Mouse (Mus musculus) layer of hippocampus, adult 2 months (tissue): ENCODE data around the gene Src. TPM values are rescaled to one million over a fixed set of nuclear protein-coding genes. Genes with fewer than 3 reads are reported as not detected.
A peak's percentile ranks its signal among the peaks of the same experiment; 100 is the strongest.

Experiments
- DNase-seq, 2 experiments: peaks; one replicate each; pipeline ENCODE4 v3.0.0; 2022; ENCODE audit warnings: low spot score in 2 of 2
- H3K27ac ChIP-seq: fragments of 200-600 bp; 2 replicates; pipeline ENCODE4 v1.8.1; 2022
- H3K4me3 ChIP-seq: fragments of 200-600 bp; 2 replicates; pipeline ENCODE4 v1.8.1; 2022; ENCODE audit warnings: mild to moderate bottlenecking
- CTCF ChIP-seq: fragments of 200-600 bp; conservative IDR thresholded peaks from 2 replicates; pipeline ENCODE4 v1.8.1; 2022; ENCODE audit warnings: antibody characterized with exemption, mild to moderate bottlenecking, moderate library complexity
- total RNA-seq, 2 experiments: library from RNA; stranded (reverse); gene quantifications; 2 replicates each; pipeline ENCODE4 v1.2.3; 2021

Src gene
- total RNA-seq, 2 experiments from 2014 or later: 150 to 156 TPM

DNA sequence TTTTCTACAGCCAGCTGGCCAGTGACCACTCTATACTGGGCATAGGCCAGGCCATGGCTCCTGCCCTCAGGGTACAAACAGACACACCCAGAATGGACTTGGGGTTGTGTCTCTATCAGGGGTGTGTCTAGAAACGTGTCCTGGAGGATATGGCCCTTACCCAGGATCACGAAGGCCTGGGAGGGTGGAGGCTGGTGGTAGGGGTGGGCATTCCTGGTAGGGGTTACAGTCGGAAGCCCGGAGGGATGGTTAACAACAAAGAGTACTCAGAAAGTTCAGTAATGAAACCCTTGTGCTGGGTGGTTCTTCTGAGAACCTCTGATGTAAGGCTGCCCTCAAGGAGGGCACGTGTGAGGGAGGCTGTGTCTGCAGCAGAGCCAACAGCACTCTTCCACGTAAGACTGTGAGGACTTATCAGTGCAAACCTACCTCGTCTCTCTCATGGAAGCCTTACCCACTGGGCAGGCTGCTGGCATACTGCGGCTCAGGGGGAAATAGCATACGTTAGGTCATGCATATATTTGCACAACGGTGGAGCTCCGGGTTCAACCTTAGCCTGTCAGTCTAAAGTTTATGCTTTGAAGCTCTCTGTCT, 3.9 kb downstream of the Src start:
- DNase-seq: no peak
- Histone ChIP-seq H3K27ac (peak overlapping the region; percentile 98; the same call in 1 of the 2 replicates), H3K4me3 (no peak overlapping the region)
- no peak for TF ChIP-seq CTCF

DNA sequence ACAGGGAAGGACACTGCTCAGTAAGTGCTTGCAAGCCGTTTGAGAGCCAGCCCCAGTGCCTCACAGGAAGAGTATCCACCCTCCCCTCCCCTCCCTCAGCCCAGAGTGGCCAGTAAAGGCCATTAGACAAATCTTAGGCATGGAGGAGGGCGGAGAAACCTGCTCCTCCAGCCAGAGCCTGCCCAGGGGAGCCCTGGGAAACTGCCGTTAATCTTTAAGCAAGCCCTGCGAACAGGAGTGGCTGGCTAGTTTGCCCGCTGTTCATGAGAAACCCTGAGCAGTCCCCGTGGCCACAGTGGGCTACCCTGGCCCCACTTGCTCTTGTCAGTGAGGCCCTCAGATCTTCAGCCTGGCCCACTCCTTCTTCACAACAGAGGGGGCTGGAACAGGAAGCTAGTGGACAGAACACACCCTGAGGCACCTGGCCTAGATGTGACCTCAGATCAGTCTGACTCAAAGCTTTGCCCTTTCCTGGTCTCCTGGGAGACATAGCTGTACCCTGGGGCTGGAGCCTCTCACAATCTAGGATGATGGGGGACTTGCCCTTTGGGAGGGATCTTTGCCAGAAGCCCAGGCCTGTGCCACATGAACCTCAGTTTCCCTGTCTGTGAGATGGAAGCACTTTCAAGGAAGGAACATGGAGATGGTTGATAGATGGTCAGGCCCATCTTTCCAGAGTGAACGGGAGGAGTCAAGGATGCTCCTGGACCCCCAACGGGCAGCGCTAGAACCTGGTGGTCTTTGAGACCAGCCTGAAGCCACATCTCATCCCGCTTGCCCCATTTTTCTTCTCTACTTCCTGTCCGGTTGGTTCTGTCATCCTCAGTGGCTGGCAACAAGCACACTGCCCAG, 4.8 kb downstream of the Src start:
- no peak for DNase-seq
- peak overlapping the region; percentile 98 for H3K27ac ChIP-seq
- no peak for TF ChIP-seq CTCF
- H3K4me3 ChIP-seq: peak overlapping the region; percentile 80

DNA sequence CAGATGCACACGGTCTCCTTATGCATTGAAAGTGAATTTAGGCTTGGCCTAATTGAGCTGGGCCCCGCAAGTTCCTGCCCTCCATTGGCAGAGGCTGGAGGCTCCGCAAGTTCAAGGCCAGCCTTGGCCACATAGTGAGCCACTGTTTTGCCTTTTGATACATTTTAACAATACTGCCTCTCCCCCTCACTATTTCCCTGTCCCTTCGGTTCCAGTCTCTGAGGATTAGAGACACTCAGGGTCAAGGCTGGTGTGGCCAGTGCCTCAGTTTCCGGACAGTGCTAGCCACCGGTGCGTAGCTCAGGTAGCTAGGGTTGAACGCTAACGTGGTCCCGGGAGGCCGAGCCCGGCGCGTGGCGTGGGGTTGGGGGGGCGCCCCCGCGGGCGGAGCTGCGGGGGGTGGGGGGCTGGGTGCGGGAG, 5.5 kb downstream of the Src start:
- TF ChIP-seq CTCF: no peak
- no peak for DNase-seq
- peak overlapping the region; percentile 80 for H3K4me3 ChIP-seq

DNA sequence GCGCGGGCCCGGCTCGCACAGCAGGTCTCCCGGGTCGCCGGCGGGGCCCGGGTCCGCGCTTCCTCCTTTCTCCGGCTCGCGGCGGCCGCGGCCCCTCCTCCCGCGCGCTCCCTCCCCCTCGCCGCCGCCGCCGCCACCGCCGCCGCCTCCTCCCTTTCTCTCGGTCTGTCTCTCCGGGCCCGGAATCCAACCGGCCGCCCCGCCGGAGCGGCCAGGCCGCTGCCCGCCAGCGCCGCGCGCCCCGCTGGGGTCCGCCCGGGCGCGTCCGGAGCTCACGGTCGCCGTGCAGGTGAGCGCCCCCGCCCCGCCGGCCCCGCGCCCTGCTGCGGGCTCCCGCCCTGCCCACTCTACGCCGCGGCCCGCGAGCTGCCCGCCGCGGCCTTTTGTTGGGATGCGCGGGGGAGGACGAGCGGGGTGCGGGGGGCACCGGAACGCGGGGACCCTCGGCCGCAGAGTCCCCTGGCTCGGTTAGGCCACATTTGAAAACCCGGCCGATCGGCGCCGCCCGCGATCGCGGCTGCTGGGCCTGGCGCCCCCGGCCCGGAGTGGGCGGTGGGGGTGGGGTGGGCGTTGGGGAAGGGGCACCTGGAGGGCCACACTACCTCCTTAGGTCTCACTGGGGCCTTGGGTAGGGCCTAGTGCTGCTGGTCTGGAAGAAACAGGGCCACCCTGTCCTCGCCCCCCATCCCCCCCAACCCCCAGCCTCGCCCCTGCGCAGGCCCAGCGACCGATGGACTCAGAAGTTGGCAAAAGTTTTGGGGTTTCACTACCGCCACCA, 6.1 kb downstream of the Src start:
- peak in 1 of 2 experiments; percentile 55 for DNase-seq
- Histone ChIP-seq H3K27ac (peak overlapping the region; percentile 98), H3K4me3 (peak overlapping the region; percentile 80)
- no peak for TF ChIP-seq CTCF

More for the DNA sequence above, 5.5 kb downstream of the Src start:
- peak overlapping the region; percentile 98 for H3K27ac ChIP-seq

DNA sequence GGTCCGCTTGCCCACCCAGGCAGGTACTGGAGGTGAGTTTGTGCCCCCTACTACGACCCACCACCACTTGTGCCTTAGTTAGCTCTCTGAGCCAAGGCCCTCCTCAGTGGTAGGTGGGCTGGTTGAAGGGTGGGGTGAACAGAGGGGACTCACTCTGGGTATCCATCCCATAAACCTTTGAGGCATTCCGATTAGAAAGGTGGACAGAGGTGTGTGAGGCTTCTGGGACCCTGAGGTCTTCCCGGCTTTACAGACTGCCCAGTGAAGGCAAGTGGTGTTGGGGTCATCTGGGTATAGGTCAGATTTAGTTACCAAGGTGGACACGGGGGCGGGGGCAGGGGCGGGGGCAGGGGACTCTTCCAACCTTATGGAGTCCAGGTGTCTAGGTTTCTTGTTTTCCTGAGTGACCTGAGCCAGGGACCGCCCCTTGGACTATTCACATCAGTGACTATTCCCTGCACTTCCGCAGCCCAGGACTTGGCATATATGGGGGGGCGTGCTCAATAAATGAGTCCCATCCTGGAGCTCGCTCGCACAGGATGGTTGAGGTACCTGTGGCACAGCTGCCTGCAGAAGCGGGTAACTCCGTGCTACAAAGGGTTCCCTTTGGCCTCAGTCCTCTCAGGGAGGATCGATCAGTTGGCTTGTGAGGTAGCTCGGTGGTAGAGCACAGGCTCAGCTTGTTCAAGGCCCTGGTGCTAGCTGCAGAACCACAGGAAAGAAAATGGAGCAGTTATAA, 6.8 kb downstream of the Src start:
- no peak for TF ChIP-seq CTCF
- no peak for DNase-seq
- Histone ChIP-seq H3K4me3 (peak overlapping the region; percentile 80), H3K27ac (peak overlapping the region; percentile 98)

DNA sequence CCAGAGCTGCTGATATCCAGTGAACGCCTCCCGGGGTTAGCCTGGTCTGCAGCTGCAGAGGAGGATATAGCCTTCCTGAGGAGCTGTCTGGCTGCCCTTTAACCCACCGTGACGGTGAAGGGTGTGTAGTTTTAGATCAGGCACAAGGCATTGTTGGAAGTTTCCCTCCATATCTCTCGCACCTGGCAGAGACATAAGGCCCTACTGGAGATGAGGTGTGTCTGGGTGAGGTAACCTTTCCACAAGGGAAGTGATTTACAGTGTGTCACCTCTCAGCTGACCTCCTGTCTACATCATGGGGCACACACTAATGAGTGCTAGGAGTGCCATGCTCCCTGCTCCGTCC, 7.4 kb downstream of the Src start:
- Histone ChIP-seq H3K27ac (peak overlapping the region; percentile 98), H3K4me3 (peak overlapping the region; percentile 80)
- TF ChIP-seq CTCF: no peak
- DNase-seq: no peak

DNA sequence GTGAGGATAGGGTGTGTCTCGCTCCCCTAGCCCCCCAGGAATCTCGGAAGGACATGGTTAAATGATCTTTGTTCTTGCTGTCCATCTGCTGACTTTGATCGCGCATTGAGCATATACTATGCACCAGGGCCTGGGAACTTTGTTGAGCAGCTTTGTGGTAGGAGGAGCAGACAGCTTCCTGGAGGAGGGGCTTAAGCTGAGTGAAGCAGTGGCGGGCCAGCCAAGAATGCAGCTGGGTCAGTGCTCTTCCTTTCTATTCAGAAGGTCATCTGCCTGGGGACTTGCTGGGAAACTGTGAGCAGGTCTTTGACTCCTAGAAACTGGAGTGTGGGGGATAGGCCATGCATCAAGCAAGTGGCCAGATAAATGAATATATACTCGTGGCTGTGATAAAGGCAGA, 7.9 kb downstream of the Src start:
- Histone ChIP-seq H3K27ac (peak overlapping the region; percentile 98), H3K4me3 (peak overlapping the region; percentile 80)
- DNase-seq: no peak
- no peak for TF ChIP-seq CTCF

DNA sequence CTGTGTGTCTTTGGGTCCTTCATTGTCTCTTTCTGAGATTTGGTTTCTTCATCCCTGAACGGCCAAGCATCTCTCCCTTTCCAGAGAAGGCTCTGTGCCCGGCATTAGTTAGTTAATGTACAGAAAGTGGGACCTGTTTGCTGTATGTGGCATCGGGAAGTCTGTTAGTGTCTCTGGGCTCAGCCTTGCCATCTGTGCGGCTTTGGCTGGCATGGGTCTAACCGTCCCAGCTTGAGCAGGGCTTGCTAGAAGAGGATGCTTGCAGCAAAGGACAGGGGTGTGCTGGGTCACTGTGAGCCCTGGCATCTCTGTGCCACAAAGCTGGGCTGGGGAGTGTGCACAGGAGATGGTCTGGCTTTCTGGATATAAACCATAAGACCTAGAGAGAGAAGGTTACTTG, 8.9 kb downstream of the Src start:
- H3K27ac ChIP-seq: peak overlapping the region; percentile 98
- no peak for DNase-seq
- peak overlapping the region; percentile 80 for H3K4me3 ChIP-seq
- no peak for TF ChIP-seq CTCF

DNA sequence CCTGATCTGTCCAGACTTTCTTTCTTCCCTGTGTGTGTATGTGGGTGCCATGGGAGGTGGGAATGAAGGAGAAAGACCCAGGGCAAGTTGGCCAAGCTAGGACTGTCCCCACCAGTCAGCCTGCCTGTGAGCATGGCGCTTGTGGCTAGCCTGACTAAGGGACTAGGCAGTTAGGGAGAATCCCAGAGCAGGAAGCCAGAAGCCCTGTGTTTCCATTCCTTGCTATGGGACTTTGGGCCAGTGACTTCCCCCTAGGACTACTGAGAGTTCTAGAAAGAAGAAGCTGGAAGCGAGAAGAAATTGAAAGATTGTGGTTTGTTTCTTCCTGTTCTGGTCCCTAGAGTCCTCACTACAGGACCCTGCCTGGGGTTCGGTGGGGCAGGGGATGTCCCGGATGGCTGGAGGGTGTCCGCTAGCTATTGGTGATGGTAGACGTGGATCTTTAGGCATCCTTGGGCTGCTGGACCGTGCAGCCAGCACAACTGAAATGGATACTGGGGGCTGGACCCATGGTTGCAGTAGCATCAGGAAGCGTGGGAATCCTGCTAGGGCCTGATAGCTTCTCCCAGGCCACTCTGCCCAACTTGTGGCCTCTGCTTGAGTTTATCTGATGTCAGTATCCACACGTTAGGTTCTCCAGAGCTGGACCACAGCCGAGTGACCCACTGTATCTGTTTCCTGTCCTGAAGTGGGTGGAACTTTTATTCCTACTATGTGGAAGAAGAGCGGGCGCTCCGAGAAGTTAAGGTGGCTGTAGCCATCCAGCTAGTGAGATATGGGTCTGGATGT, 10.3 kb downstream of the Src start:
- no peak overlapping the region for H3K4me3 ChIP-seq
- H3K27ac ChIP-seq: peak overlapping the region; percentile 98
- TF ChIP-seq CTCF: no peak
- DNase-seq: no peak

DNA sequence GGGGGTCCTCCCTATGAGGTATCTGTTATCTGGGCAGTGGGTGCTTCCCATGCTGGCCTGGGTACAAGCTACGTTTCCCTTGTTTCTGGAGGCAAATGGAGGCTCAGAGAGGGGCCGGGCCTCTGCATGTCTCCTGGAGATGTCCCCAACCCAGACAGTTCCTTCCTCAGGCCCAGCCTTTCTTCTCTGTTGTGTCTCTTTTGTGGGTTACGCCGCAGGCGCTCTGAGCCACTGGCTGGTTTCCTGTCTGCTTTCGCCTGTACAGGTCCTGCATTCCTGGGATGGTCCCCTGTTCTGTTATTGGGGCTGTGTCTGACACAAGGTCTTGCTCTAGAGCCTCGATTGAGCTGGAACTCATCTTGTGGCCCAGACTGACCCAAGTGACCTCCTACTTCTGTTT, 11.5 kb downstream of the Src start:
- no peak for TF ChIP-seq CTCF
- Histone ChIP-seq H3K4me3 (no peak overlapping the region), H3K27ac (peak overlapping the region; percentile 98)
- DNase-seq: no peak

DNA sequence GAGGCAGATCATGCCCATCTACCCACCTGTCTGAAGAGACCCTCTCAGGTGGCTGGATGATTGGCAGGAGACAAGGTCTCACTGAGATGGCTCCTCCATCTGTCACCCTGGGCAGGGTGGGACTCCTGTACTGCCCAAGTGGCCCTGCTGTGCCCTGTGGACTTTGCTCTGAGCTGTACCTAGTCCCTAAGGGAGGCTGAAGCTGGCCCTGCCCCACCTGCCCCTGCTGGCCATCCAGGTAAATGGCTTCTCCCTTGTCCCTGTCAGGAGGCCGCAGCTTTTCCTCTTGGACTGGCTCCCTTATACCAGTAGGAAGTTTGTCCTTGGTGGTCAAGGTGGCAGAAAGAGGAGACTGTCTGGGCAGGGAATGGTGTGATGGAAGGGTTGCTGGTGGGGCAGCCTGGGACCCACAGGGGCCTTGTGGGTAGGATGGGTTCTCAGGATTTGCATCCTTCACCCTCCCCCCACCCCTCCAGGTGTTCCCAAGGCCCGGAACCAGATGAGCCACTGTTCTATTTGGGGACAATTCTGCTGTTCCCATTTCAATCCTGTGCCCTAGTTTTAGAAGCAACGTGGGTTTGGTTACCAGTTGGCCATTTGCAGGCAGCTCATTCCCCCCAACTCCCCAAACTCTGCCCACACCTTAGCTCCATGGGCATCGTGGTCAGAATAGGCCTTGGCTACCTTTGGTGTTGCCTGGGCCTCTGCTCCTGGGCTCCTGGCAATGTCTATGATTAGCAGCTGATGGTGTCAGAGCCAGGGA, 12.6 kb downstream of the Src start:
- H3K27ac ChIP-seq: peak overlapping the region; percentile 98
- no peak overlapping the region for H3K4me3 ChIP-seq
- TF ChIP-seq CTCF: no peak
- no peak for DNase-seq

DNA sequence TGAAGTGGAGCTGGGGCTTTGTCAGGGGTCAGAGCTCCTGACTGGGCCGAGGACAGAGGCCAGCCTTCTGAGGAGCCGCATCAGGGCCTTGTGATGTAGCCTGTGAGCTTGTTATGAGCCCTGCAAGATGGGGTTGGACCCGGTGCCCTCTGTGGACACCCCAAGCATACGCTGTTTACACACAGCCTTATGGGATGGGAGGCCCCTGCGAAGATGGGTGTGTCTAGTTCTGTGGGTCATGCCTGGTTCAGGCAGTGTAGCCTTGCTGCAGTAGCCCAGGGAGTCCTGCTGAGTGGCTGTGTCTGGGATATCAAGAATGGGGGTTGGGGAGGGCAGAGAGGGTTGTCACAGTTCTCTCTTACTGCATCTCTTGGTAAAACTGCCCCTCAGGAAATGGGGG, 13.7 kb downstream of the Src start:
- no peak for TF ChIP-seq CTCF
- Histone ChIP-seq H3K27ac (peak overlapping the region; percentile 98), H3K4me3 (no peak overlapping the region)
- DNase-seq: no peak
